Mouse (Mus musculus) naive thymus-derived CD4-positive, alpha-beta T cell, adult 2 months (primary cell): ENCODE measurements around the gene Olfr746.

ENCODE experiments used
- DNase-seq: peaks from one replicate; pipeline ENCODE4 v3.0.0-alpha.2; 2011; ENCODE audit warnings: low read depth

The Olfr746 gene

DNA sequence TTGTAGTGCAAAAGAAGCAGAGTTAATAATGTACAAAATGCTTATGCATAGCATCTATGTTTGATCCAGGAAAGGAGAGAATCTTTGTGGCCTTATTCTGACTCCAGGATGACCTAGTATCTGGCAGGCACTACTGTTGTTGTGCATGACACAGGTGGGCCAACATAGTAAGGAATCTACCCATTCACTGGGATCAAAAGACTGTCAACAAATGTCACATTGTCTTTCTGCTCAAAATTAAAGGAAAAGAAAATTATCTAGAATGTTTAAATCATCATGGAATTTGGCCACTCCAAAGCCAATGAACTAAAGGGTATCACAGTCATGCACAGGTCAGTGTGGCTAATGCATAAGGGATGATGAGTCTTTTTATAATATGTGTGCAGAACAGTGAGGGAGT is at the start of gene Olfr746:
Olfr746 (plus strand) TSS at position 301 of the 400 bp plus-strand sequence.
- DNase-seq, result no peak

DNA sequence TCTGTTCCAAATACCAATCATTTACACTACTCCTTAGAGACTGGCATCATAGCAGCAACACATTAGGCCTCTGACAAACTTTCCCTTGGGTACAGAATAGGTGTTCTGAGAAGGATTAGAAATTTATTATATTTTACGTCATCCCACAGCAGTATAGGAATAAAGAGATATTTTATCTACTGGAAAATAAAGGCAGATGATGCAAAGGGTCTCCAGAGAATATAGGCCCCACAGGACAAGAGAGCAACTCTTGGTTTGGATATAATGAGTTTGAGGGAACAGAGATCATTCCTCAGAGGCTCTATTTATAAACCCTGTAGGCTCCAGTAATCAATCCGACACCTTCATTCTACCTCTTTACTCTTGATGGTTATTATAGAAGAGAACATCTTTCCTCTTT is 32.3 kb upstream of the Olfr746 start, which contains the start of gene Olfr744:
Olfr744 (plus strand) TSS at position 301 of the 400 bp plus-strand sequence.
- no peak for DNase-seq

DNA sequence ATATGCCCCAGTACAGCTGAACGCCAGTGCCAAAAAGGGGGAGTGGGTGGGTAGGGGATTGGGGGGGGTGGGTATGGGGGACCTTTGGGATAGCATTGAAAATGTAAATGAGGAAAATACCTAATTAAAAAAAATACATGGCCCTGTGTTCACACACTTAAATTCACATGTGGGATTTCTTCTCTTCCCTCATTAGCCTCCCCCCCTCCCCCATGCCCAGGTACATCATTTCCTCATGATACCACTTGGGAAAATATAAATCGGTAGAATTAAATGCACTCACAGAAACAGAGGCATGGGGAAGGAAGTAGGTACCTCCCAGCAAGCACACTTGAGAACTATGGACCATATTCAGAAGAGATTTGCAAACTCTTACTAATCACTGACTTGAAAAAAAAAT is 7.8 kb upstream of the Olfr746 start, which contains the start of gene Olfr745:
Olfr745 (plus strand) TSS at position 301 of the 400 bp plus-strand sequence.
- DNase-seq, result no peak

- no peak for DNase-seq
Measured at GRCm38 (mm10) chr14:50693106-50693505, 46.2 kb downstream of the Olfr746 start, which contains the start of gene Olfr747. Olfr747 (minus strand) TSS chr14:50693206.
